Mouse (Mus musculus): Measurements from ENCODE around the gene Zer1. TPM values are rescaled to one million over a fixed set of nuclear protein-coding genes. Genes with fewer than 3 reads are reported as not detected.
A peak's percentile ranks its signal among the peaks of the same experiment; 100 is the strongest.

The Zer1 gene
- total and polyA plus RNA-seq, 3 experiments: 5.5 to 15.0 (median 13.4) TPM

DNA sequence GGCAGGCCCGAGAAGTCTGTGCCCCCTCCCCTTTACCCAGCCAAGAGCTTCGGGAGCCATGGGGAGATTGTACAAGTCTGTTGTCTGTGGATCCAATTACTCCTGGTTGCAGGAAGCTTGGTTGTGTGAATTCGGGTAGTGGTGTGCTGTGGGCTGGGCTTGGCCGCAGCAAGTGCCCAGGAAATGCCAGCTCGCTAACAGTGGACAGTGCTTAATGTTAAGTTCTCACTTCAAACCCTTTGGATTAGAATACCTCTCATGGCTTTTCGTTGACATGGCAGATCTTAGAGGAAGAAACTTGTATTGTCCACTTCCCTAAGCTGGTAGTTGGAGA, 10.0 kb upstream of the Zer1 start:
- peak overlapping the region; percentile 85 for H3K4me2 ChIP-seq (ENCODE audit: insufficient read depth, low read depth, poor library complexity, severe bottlenecking)
- H3K27ac ChIP-seq (ENCODE audit: insufficient read depth, low read depth): no peak overlapping the region
- no peaks in the 10 kb centered on the region for H3K79me2 ChIP-seq (replicated peaks; ENCODE audit: control insufficient read depth, extremely low read depth, insufficient read depth, poor library complexity, severe bottlenecking)
- H3K9ac ChIP-seq (ENCODE audit: insufficient read depth, low read depth): peak overlapping the region; percentile 65
- in situ Hi-C loops (cut with MboI; ENCODE audit: low pct_ligation_motif_present, low pct_unique_long_range_greater_than_20kb, low sequenced_read_pairs): no loop called here
- no peaks in the 10 kb centered on the region for H3K27me3 ChIP-seq (replicated peaks)
- H3K4me1 ChIP-seq (ENCODE audit: control insufficient read depth in 1 of 2, insufficient read depth in 2 of 2): peaks cover 0 to 24% of the 10 kb centered on the region in 2 experiments; a peak in 2 of 4 replicates
- TF ChIP-seq CTCF (conservative IDR thresholded peaks at IDR 0.05 in 1 of 2, IDR thresholded peaks at IDR 0.05 in 1 of 2; ENCODE audit: low read depth in 2 of 2, low read length in 2 of 2) (no peak), MAZ (IDR thresholded peaks at IDR 0.05; ENCODE audit: low read depth, low read length) (no peak), TBP (conservative IDR thresholded peaks at IDR 0.05; ENCODE audit: low read depth, low read length) (no peak), SMC3 (IDR thresholded peaks at IDR 0.05; ENCODE audit: low read depth, low read length) (no peak), POLR2A (IDR thresholded peaks at IDR 0.05; ENCODE audit: low read depth, low read length) (no peak), TCF12 (IDR thresholded peaks at IDR 0.05; ENCODE audit: low read depth, low read length) (no peak), BHLHE40 (IDR thresholded peaks at IDR 0.05; ENCODE audit: low read depth, low read length) (no peak), JUN (IDR thresholded peaks at IDR 0.05; ENCODE audit: insufficient read depth, low read depth, low read length) (no peak), ZMIZ1 (IDR thresholded peaks at IDR 0.05; ENCODE audit: low read depth, low read length) (no peak), MXI1 (IDR thresholded peaks at IDR 0.05; ENCODE audit: low read depth, low read length) (no peak), USF2 (conservative IDR thresholded peaks at IDR 0.05; ENCODE audit: low read depth, low read length) (no peak), ELF1 (IDR thresholded peaks at IDR 0.05; ENCODE audit: low read depth, low read length) (no peak), MAX (IDR thresholded peaks at IDR 0.05; ENCODE audit: low read length) (no peak), SIN3A (IDR thresholded peaks at IDR 0.05; ENCODE audit: low read length) (no peak)
- dilution Hi-C loops (cut with MboI; ENCODE audit: extremely low pct_ligation_motif_present, extremely low pct_unique_long_range_greater_than_20kb, low sequenced_read_pairs): no loop called here
- peaks cover 8 to 37% of the 10 kb centered on the region in 2 experiments for H3K36me3 ChIP-seq (replicated peaks in 1 of 2; ENCODE audit: control insufficient read depth in 1 of 2, insufficient read depth in 1 of 2, low read length in 1 of 2)
- no peaks in the 10 kb centered on the region for H3K9me3 ChIP-seq (replicated peaks; ENCODE audit: low read length)
- DNase-seq (ENCODE audit: extremely low read depth): no peak
- peak overlapping the region; percentile 75 to 93 (median 76) for H3K4me3 ChIP-seq (replicated peaks in 1 of 3; ENCODE audit: low read depth in 2 of 3, low read length in 2 of 3, poor library complexity in 1 of 3)

DNA sequence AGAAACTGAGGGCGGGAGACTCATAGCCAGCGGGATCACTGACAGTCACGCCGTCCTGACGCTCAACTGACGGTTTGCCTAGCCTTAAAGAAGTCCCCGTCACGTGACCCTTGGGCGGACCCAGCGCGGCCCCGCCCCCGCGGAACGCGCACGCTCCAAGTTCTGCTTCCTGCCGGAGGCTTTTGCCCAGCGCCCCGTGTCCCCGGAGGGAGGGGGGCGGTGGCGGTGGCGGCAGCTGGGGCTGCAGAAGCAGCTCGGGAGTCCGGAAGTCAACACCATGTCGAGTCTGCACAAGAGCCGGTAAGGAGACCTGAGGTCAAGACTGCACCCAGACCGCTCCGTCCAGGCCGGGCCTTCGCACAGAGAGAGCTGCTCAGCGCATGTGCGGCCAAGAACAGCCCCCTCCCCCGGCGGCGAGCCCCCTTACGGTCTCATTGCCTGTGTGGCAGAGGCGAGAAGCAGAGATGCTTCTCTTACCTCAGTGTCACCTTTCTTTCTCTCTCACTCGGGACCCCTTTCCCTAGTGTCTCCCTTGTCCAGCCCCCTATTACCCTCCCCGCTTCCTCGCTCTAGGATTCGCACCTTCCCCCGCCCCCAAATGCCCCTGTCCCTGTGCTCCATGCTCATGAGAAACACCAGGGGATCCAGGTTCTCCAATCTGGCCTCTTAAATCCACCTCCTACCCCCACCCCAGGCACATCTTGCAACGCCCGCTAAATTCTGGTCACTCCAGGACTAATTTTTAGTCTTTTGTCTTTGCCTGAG, 9.4 kb upstream of the Zer1 start, which contains the start of gene Tbc1d13:
Gene Tbc1d13, plus strand, starts transcription at position 134 of the 765 bp plus-strand sequence.
- H3K36me3 ChIP-seq (replicated peaks in 1 of 2; ENCODE audit: control insufficient read depth in 1 of 2, insufficient read depth in 1 of 2, low read length in 1 of 2): peaks cover 8 to 34% of the 10 kb centered on the region in 2 experiments
- no peaks in the 10 kb centered on the region for H3K27me3 ChIP-seq (replicated peaks)
- H3K4me2 ChIP-seq (ENCODE audit: insufficient read depth, low read depth, poor library complexity, severe bottlenecking): peak within 1 kb of the TSS; percentile 85
- H3K9me3 ChIP-seq (replicated peaks; ENCODE audit: low read length): no peaks in the 10 kb centered on the region
- peaks cover 0 to 24% of the 10 kb centered on the region in 2 experiments; a peak in 2 of 4 replicates for H3K4me1 ChIP-seq (ENCODE audit: control insufficient read depth in 1 of 2, insufficient read depth in 2 of 2)
- peak within 1 kb of the TSS; percentile 75 to 93 (median 76) for H3K4me3 ChIP-seq (replicated peaks in 1 of 3; ENCODE audit: low read depth in 2 of 3, low read length in 2 of 3, poor library complexity in 1 of 3)
- no peak within 1 kb of the TSS for H3K27ac ChIP-seq (ENCODE audit: insufficient read depth, low read depth)
- peak; percentile 96 for DNase-seq (ENCODE audit: extremely low read depth)
- no peaks in the 10 kb centered on the region for H3K79me2 ChIP-seq (replicated peaks; ENCODE audit: control insufficient read depth, extremely low read depth, insufficient read depth, poor library complexity, severe bottlenecking)
- peak within 1 kb of the TSS; percentile 76 for H3K9ac ChIP-seq (ENCODE audit: insufficient read depth, low read depth)
- dilution Hi-C loops (cut with MboI; ENCODE audit: extremely low pct_ligation_motif_present, extremely low pct_unique_long_range_greater_than_20kb, low sequenced_read_pairs) (no loop called here), in situ Hi-C loops (cut with MboI; ENCODE audit: low pct_ligation_motif_present, low pct_unique_long_range_greater_than_20kb, low sequenced_read_pairs) (no loop called here)
- TF ChIP-seq POLR2AphosphoS2 (IDR thresholded peaks at IDR 0.05; ENCODE audit: low read depth, low read length) (peak; percentile 96), PAX5 (IDR thresholded peaks at IDR 0.05; ENCODE audit: low read length) (no peak), JUND (conservative IDR thresholded peaks at IDR 0.05; ENCODE audit: low read depth, low read length) (no peak), MAX (IDR thresholded peaks at IDR 0.05; ENCODE audit: low read length) (peak; percentile 97), RAD21 (IDR thresholded peaks at IDR 0.05; ENCODE audit: low read depth, low read length) (no peak), UBTF (IDR thresholded peaks at IDR 0.05; ENCODE audit: low read depth, low read length) (no peak), RCOR1 (conservative IDR thresholded peaks at IDR 0.05; ENCODE audit: low read depth, low read length) (no peak), NELFE (IDR thresholded peaks at IDR 0.05; ENCODE audit: low read depth, low read length) (peak; percentile 98), SMC3 (IDR thresholded peaks at IDR 0.05; ENCODE audit: low read depth, low read length) (no peak), CHD2 (IDR thresholded peaks at IDR 0.05; ENCODE audit: low read length) (no peak), ELF1 (IDR thresholded peaks at IDR 0.05; ENCODE audit: low read depth, low read length) (peak; percentile 88), ZNF384 (IDR thresholded peaks at IDR 0.05; ENCODE audit: low read depth, low read length) (no peak), CTCF (conservative IDR thresholded peaks at IDR 0.05 in 1 of 2, IDR thresholded peaks at IDR 0.05 in 1 of 2; ENCODE audit: low read depth in 2 of 2, low read length in 2 of 2) (no peak), HCFC1 (IDR thresholded peaks at IDR 0.05; ENCODE audit: low read depth, low read length) (peak; percentile 86), IRF4 (IDR thresholded peaks at IDR 0.05; ENCODE audit: low read depth, low read length) (peak; percentile 32; the same call in 1 of the 2 replicates), ZKSCAN1 (IDR thresholded peaks at IDR 0.05; ENCODE audit: borderline replicate concordance, low read depth, low read length) (no peak), TBP (conservative IDR thresholded peaks at IDR 0.05; ENCODE audit: low read depth, low read length) (peak; percentile 97), MAFK (IDR thresholded peaks at IDR 0.05; ENCODE audit: insufficient replicate concordance, low read length) (no peak), SIN3A (IDR thresholded peaks at IDR 0.05; ENCODE audit: low read length) (peak; percentile 98), ZMIZ1 (IDR thresholded peaks at IDR 0.05; ENCODE audit: low read depth, low read length) (peak; percentile 95), KAT2A (IDR thresholded peaks at IDR 0.05; ENCODE audit: insufficient replicate concordance, low read length) (no peak), GABPA (IDR thresholded peaks at IDR 0.05; ENCODE audit: insufficient replicate concordance, low read depth, low read length) (no peak), MEF2A (IDR thresholded peaks at IDR 0.05; ENCODE audit: borderline replicate concordance, low read depth, low read length) (peak; percentile 75), E2F4 (IDR thresholded peaks at IDR 0.05; ENCODE audit: insufficient replicate concordance, low read depth, low read length) (no peak)

Data from CH12.LX (cell line).